ENCODE assay signal across 8 mouse cellular contexts in genomic region chr11:103339414-103340119, GRCm38 (mm10). TPM values are rescaled to one million over a fixed set of nuclear protein-coding genes. Genes with fewer than 3 reads are reported as not detected.
A peak's percentile ranks its signal among the peaks of the same experiment; 100 is the strongest.
DNase-seq lines count a peak whose midpoint lies in the region; ATAC-seq lines count a peak whose summit lies in the region.

No protein-coding gene starts in this region.

- 0 out of 2 replicates have a peak overlapping the region, but pooled peaks have one; percentile 12 for H3K4me3 ChIP-seq in embryonic facial prominence, embryonic 12.5 days
- no peak overlapping the region for H3K4me3 ChIP-seq in midbrain, embryonic 12.5 days

- H3K36me3 ChIP-seq in embryonic facial prominence, embryonic 12.5 days, result no peaks in the 10 kb centered on the region
- H3K36me3 ChIP-seq in midbrain, embryonic 12.5 days, result no peaks in the 10 kb centered on the region

- H3K9me3 ChIP-seq in embryonic facial prominence, embryonic 12.5 days, result no peaks in the 10 kb centered on the region
- no peaks in the 10 kb centered on the region for H3K9me3 ChIP-seq in midbrain, embryonic 12.5 days

- ATAC-seq in embryonic facial prominence, embryonic 12.5 days (ENCODE audit: insufficient number of reproducible peaks, insufficient read depth, low FRiP score, low TSS enrichment), result peak; percentile 25; the same call in 1 of the 2 replicates
- no peak for ATAC-seq in midbrain, embryonic 12.5 days (ENCODE audit: low FRiP score, low read depth)

- H3K4me1 ChIP-seq in embryonic facial prominence, embryonic 12.5 days, result peaks cover 9% of the 10 kb centered on the region; the same call in 1 of the 2 replicates
- no peaks in the 10 kb centered on the region for H3K4me1 ChIP-seq in midbrain, embryonic 12.5 days

- H3K27me3 ChIP-seq in embryonic facial prominence, embryonic 12.5 days, result peaks cover 11% of the 10 kb centered on the region
- H3K27me3 ChIP-seq in midbrain, embryonic 12.5 days, result peaks cover 39% of the 10 kb centered on the region

- H3K4me2 ChIP-seq in embryonic facial prominence, embryonic 12.5 days (replicated peaks), result peak overlapping the region; percentile 40
- H3K4me2 ChIP-seq in midbrain, embryonic 12.5 days (replicated peaks), result peak overlapping the region; percentile 29

- no peak overlapping the region for H3K27ac ChIP-seq in embryonic facial prominence, embryonic 12.5 days
- H3K27ac ChIP-seq in midbrain, embryonic 12.5 days (replicated peaks), result no peak overlapping the region

- WGBS in embryonic facial prominence, embryonic 12.5 days, result 33% methylated on average over 19 of the region's 19 CpGs
- 46% methylated on average over 19 of the region's 19 CpGs for WGBS in midbrain, embryonic 12.5 days

- no peak overlapping the region for H3K9ac ChIP-seq in embryonic facial prominence, embryonic 12.5 days
- no peak overlapping the region for H3K9ac ChIP-seq in midbrain, embryonic 12.5 days (replicated peaks)

- DNase-seq in embryo, embryonic 11 days, result peak; percentile 41
- DNase-seq in embryo, embryonic 9.5 days (ENCODE audit: extremely low spot score), result no peak
- DNase-seq in kidney, adult 9 months, result peak; percentile 86
- DNase-seq in gastrocnemius, postnatal 4 days (ENCODE audit: low spot score in 2 of 2), result no peak
- DNase-seq in layer of hippocampus, adult 8-10 months (ENCODE audit: low spot score in 2 of 2), result no peak
- no peak for DNase-seq in cerebellum, postnatal 36 days

RNA-seq across cellular contexts. Expression of gene Arhgap27, which starts 23.9 kb away (rescaled TPM):
- 7.2 and 7.4 TPM in 2 replicates for polyA plus RNA-seq in embryonic facial prominence, embryonic 12.5 days (2016; fragmentation: Nextera tagmentation; extraction: Ambion mirVana)
- 4.3 and 4.4 TPM in 2 replicates for polyA plus RNA-seq in midbrain, embryonic 12.5 days (2016; fragmentation: Nextera tagmentation; extraction: Ambion mirVana)
- total RNA-seq in gastrocnemius, postnatal 4 days (2021), result 10 to 100 TPM; 11.7 to 12.2 TPM
- 10 to 100 TPM in 3 of 4 experiments, 1 to 10 TPM in 1; 9.8 to 19.8 (median 15.6) TPM for total RNA-seq in layer of hippocampus, adult 8-10 months (2022)

Comparison
In these comparisons a context has a peak if more than half of its experiments do, and no peak if none do; other contexts are left out.
1. DNase-seq: peak in embryo, embryonic 11 days (single experiment) and kidney, adult 9 months (single experiment); none in embryo, embryonic 9.5 days (single experiment), gastrocnemius, postnatal 4 days (0 of 2), layer of hippocampus, adult 8-10 months (0 of 2) and cerebellum, postnatal 36 days (0 of 2).